Mouse (Mus musculus): ENCODE results near the gene Etv6.

- TF ChIP-seq CTCF (IDR thresholded peaks at IDR 0.05) (no peak), EP300 (IDR thresholded peaks at IDR 0.05; ENCODE audit: insufficient read depth, low read depth, low read length) (no peak)
These were observed 68.0 kb downstream of the Etv6 start for GRCm38 (mm10) chr6:134103519-134103918.

Data from heart, adult 2 months (tissue).